Mouse (Mus musculus) adrenal gland (tissue): ENCODE results near the gene Prss50.

Source experiments
- intact Hi-C: fragments of 180-260 bp; cut with DNase I; formaldehyde crosslinking; loops from one replicate; pipeline ENCODE4 v1.15.1; 2025

The Prss50 gene

DNA sequence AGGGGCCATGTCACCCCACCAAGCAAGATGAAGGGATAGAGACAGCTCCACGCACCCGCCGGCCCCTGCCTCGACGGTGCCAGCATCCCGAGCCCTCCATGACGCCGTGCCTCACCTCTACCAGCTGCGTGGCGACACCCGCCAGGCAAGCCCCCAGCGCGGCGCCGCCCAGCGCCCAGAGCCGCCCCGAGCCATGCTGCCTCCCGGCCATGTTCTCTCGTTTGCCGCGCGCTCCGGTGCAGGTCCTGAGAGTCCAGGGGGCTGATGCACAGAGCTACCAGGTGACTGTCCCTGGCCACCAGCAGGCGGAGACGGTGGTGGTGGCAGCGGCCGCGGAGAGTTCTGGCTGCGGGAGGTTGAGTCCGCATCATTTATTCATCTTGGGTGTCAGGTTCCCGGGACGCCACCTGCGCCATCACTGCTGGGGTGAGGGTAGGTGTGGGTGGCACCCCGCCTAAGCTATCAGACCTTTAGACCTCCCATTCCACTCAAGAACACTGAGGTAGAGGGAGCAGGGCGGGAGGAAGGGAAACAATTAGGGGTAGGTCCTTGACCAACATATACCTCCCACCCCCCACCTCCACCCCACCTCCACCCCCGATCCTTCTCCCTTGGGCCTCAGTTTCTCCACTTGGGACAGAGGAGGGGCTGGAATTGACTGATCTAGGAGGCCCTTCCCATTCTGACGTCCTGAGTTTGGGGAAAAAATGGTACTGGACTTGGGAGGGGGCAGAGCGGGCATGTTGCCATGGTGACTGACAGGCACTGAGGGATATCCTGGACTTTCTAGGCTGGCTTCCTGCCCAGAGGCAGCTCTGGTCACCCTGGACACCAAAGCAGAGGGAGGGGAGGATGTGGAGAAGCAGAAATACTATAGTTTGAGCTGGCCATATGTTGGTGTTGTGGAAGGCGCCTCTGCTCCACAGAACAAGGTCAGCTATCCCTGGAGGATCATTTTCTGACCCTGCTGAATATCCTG, 16.2 kb downstream of the Prss50 start:
- intact Hi-C loops, result loop anchor here (5.0 kb wide), 3 partner anchors 92 to 237 kb away; no protein-coding TSS in a partner anchor

DNA sequence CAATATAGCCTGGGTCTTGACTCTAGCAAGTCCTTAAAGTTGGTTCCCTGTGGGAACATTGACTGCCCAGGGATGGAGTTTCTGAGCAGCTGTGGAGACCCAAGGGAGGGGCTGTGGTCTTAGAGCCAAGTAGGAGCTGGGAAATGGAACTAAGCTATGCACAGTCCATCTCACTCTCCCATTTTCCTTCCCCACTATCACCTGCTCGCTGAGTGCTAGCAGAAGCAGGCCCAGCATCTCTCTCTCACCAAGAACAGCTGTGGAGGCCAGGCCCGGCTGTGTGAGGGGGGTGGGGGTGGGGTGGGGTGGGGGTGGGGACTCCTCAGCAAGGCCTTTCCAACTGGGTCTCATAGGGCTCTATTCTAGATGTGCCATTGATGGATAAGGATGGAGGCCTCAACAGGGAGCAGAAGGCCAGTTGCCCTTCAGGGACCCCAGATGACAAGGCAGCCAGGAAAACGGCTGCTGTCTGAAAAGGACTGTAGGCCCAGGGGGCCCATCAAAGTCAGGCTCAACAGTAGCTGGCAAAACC, 17.0 kb downstream of the Prss50 start:
- intact Hi-C loops, result loop anchor here (5.0 kb wide), 3 partner anchors 92 to 237 kb away; no protein-coding TSS in a partner anchor

DNA sequence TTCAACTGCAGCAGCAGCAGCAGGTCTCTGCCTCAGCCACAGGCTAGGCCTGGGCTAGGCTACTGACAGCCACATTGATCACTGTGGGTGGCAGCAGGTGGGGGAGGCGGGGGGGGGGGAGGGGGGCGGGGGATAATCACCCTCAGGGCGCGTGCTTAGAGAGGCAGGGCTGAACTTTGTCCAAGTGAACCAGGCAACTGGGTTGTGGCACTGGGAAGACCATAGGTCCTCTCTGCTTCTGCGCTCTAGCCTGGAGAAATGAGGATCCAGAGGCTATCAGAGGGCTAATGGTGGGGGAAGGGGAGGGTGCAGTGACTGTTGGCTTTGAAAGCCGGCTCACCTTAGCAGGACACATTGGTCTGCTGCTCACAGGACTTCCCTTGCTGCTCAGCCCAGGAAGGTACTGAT, 17.5 kb downstream of the Prss50 start:
- intact Hi-C loops, result no loop called here

DNA sequence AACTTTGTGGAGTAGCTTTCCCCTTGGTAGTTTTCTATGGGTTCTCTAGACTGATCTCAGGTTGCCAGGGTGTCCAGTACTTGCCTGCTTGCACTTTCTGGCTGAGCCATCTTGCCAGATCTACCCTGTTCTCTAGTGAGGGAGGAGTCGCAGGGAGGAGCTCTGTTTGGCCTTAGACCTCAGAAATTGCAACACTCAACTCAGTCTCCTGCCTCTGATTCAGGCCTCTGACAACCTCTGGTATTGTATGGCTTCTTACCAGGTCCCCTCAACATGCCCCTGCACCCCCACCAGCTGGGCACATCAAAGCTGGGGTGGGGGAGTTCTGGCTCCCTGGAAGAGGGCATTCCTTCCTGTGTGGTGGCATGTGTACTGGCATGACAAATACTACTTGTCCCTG, 19.6 kb downstream of the Prss50 start:
- intact Hi-C loops, result no loop called here

DNA sequence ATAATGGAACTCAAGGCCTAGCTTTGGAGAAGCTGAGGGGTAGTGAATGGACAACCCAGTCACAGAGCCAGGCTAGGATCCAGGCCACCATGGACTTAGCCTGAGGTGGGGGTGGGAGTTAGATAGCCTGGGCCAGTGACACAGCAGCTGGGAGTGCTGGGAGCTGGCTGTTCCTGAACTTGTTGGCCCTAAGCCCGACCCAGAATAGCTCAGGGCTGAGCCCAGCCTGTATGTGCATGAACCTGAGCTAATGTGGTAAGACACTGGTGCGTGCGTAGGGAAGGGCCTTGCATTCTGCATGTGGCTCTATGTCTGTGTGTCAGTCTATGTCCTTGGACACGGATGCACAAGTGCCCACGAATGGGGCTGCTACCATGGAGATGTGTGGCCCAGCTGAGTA, 20.1 kb downstream of the Prss50 start:
- intact Hi-C loops, result no loop called here

DNA sequence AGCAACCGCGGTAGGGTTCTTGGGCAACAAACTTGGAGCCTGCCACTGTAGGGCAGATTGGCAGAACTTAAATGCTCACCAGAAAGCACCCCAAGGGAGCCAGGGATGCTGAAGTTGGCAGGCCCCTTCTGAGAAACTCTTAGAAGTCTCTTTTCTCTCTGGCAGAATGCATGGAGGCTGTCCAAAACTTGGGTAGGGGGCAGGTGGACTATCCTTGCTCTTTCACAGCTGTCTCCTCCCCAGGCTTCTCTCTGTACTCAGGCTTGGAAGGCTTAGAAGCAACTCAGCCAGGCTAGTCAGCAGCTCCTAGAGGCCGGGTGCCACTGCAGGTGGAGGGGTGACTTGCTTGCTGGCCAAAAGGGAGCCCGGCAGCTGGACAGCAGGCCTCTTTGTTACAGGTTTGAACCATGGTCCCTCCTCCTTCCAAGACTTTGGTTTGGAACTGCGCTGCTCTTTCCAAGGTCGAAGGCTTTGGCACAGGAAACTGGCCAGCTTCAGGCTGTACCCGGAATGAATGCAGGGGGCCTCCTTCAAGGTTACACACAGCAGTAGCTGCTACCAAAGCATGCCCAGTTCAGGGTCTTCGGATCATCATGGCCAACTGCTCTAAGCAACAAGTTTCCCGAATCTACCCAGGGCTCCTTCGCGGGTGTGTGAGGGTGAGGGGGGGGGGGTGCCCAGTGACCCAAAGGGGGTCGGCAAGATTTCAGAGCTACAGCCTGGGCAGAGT, 21.6 kb downstream of the Prss50 start, which contains the start of gene Als2cl:
Gene Als2cl, plus strand, starts transcription at position 680 of the 730 bp plus-strand sequence.
- intact Hi-C loops, result no loop called here

DNA sequence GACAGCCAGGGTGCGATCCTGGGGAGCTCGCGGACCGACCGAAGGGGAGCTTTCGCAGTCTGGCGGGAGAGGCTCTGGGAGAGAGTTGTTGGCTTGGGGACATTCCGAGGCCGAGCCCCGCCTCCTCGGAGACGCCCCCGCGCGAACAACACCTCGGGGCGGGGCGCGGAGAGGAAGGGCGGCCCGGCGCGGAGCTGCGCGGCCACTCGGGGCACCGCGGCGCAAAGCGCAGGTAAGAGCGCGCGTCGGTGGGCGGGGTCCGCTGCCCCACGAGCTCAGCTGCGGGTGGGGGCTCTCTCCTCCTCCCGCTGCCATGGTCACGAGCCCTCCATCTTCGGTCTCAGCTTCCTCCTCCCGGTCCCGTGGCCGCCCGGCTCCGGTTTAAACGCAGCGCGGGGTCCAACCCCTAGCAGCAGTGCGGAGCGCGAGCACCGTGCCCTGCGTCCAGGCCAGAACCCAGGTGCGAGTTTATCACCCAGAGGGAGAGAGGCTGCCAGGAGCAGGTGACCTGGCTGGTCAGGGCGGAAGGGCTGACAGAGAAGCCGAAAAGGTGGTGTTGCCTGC, 22.3 kb downstream of the Prss50 start, which contains the start of gene Tmie:
Gene Tmie, minus strand, starts transcription at position 116 of the 564 bp plus-strand sequence.
- intact Hi-C loops, result no loop called here

DNA sequence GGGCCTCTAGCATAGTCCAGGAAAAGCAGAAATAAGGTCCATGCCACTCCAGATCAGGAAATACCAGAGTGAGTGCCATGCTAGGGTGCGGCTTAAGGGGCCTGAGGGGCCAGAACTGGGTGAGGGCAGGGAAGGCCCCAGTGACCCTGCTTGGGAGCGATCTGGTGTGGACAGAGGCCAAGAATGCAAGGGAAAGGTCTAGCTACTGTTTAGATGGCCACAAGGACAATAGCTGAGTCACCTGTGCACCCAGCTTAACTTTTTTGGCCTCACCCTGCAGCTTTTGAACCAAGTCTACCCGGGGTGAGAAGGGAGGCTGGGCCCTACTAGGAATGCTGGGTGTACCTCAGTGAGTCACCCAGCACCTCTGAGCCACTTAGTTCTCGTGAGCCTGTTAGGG, 23.0 kb downstream of the Prss50 start:
- intact Hi-C loops, result no loop called here

DNA sequence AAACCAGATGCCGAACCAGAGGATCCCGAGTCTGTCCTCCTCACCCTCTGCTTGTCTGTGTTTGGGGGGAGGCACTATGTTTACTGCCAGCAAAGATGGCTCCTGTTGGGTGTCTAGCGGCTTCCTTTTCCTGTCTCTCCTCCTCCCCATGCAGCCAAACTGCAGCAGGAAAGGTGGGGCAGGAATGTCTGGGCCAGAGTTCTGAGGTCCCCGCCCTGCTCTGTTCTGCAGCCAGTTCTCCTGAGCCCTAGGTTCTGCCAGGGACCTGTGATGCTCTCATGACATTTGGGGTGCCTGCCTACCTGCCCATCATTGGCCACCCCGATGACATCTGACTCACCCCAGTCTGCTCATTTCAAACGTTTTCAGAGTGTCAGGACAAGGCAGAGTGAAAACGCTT, 24.2 kb downstream of the Prss50 start:
- intact Hi-C loops, result no loop called here

DNA sequence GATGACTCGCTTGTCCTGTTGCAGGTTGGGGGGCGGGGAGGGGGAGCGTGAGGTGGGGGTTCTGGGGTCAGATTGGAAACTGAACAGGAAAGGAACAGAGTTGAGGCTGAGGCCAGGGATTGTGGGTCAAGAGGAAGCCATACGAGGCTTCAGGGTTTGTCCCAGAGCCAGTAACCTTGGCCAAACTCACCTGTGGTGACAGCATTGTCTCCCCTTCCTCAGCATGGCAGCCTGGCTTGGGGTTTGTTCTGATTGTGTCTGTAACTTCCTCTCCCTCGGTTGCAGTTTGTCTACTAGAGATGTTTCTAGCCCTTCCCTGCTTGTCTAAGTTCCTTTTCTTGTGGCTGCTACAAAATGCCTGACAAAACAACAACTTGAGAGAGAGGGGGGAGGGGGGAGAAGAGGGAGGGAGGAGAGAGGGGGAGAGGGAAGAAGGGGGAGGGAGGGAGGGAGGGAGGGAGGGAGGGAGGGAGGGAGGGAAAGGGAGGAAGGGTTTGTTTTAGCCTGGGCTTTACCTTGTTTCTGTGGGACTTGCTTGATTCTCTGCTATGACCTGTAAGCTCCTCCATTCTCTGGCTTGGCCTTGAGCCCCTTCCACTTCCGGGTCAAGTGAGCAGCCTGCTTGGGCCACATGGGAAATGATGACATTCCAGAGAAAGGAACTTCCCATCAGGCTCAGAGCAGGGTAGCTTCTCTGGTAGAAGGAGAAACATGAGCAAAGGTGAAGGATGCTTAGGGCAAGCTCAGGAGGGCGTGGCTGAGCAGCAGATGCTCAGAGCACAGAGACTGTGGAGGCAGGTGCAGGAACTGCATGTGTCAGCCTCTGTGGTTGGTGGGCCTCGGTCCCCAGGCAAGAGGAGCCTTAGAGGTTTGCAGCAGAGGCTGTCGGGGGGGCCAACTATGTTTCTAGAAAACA, 29.9 kb downstream of the Prss50 start:
- intact Hi-C loops, result no loop called here

DNA sequence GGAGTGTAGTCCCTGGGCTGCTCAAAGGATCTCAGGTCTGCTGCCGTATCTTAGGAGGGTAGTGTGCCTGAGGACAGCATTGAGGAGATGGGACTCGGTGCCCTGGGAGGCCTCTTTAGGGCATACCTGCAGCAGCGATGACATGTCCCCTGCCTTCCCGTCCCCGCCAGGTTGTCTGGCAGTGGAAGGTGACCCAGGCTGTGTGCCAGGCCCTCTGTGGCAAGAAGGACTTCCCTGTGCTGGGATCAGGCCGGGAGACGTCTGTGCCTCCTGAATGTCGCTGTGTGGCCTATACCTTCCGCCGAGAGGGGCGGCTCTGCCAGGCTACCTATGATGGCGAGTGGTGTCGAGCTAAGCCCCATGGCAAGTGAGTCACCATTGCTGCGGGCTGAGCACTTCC, 31.2 kb downstream of the Prss50 start:
- intact Hi-C loops, result no loop called here

DNA sequence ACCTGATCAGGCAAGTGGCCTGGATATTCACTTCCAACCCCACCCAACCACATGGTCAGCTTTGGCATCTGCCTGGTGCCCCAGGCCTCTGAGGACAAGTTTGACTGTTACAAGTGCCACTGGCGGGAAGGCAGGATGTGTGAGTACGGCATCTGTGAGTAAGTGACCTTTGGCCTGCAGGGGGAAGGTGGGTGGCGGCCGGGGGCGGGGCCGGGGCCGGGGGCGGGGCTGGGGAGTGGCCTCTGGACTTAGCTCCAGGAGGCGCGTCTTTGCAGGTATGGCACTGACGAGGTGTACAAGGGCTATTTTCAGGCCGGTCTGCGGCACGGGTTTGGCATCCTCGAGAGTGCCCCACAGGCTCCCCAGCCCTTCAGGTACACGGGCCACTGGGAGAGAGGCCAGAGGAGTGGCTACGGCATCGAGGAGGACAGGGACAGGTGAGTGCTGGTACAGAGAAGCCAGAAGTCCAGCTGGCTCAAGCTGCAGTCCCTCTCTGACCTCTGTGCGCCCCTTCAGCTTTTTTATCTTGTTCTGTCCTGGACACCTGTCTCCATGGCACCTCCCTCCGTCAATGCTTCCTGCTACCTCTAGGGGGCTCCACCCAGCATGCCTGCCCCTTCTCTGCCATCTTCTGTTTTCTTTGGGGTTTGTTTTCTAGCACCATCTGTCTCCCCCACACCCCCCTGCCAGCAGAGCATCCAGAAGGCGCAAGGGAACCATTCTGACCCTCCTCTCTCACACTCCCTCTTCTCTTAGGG, 32.4 kb downstream of the Prss50 start:
- intact Hi-C loops, result no loop called here

DNA sequence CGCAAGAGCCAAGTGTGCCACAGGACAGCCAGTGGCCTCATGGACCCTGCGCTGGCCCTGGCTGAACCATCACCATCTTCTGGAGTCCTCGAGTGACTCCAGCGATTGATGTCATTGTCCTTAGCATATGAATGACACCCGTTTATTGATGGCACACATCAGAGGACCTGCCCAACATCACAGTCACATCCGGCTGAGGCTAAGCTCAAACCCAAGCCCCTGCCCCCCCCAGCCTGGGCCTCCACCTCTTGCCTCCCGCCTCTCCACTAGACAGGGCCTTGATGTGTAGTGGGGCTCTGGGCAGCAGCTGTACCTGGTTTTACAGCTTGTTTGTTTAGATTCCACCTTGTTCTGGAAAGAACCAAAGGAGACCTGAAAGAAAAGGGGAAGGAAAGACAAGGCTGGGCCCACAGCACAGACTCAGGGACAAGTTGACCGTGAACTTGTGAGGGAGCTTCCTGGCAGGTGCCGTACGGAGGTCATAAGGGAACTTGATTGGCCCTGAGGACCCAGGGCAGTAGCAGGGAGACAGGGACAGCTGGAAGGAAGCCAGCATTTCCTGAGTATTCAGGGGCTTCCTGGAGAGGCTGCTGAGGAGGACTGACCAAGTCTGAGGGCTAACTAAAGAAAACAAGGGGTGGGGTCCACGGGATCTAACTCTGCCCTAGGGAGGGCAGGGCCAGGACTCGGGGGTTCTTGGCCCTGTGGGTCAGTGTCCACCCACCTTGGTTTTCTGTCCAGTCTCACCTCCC, 33.5 kb downstream of the Prss50 start:
- intact Hi-C loops, result no loop called here

DNA sequence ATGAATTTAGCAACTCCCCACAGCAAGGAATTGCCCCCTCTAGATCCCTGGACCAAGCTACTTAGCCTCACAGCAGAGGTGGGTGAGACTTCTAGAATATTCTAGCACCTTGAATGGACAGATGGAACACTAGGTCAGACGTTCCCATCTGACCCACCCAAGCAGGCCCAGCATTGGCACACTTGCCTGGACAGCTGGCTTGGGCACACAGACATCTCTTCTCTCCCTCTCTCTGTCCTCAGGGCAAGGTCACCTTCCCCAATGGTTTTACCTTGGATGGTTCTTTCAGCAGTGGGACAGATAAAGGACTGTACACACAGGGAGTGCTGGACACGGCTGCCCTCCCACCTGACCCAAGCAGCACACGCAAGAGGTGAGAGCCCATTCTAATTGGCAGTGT, 34.8 kb downstream of the Prss50 start:
- intact Hi-C loops, result no loop called here

DNA sequence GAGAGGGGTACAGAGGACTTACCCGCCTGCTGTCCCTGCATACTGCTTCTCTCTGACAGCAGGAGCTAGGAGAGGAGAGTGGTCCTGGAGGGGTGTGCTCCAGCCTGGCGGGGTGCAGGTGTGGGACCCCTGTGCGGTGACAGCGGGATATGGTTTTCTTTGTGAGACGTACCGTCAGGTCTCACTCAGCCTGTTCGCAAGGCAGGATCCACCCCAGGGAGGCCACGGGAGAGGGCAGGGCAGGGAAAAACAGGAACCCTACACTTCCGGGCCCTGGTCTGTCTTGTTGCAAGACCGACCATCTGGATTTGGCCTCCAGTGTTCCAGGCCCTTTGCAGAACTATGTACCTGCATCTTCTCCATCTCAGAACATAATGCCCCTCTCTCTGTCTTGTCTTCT, 35.7 kb downstream of the Prss50 start:
- intact Hi-C loops, result no loop called here

DNA sequence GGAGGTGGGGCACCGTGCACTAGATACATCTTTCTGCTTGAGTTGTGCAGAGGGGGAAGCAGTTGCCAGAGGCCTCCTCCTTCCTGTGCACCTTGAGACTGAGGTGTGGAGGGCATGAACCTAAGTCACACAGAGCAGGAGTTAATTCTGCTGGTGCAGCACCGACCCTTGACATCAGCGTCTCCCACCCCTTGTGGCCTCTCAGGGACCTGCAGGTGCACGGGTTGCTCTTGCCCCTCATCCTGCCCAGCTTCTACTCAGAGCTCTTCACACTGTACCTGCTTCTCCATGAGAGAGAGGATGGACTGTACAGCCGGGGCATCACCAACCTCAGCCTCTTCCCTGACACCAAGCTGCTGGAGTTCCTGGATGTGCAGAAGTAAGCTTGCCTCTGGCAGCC, 37.7 kb downstream of the Prss50 start:
- intact Hi-C loops, result no loop called here

DNA sequence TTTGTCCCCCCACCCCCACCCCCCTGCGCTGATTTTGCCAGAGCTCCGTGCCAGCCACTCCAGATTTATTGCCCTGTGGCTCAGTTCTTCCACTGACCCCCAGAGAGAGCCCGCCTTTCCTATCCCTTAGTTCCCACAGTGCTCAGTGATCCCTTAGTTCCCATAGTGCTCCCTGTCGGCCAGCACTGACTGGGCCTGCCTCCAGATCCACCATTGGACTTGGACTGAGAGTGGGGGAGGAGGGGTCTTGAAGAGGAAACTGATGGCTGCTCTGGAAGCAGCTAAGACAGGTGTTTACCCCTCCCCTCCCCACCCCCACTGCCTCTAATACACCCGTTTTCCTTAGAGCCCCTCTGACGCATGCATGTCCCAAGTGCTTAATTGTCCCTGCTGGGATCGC, 38.2 kb downstream of the Prss50 start:
- intact Hi-C loops, result no loop called here

DNA sequence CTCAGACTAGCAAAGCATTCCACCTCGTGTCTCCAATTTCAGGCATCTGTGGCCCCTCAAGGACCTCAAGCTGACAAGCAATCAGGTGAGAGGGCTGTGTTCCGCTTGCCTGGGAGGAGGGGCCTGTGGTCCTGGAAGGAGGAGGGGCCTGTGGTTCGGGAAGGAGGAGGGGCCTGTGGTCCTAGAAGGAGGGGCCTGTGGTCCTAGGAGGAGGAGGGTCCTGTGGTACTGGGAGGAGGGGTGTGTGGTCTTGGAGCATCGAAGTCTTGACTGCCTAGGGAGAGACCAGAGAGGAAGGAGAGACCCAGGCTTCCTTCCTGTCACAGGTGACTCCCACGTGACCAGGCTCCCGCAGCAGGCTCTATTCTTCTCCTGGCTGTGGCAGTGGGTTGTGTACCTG, 38.8 kb downstream of the Prss50 start:
- intact Hi-C loops, result no loop called here

DNA sequence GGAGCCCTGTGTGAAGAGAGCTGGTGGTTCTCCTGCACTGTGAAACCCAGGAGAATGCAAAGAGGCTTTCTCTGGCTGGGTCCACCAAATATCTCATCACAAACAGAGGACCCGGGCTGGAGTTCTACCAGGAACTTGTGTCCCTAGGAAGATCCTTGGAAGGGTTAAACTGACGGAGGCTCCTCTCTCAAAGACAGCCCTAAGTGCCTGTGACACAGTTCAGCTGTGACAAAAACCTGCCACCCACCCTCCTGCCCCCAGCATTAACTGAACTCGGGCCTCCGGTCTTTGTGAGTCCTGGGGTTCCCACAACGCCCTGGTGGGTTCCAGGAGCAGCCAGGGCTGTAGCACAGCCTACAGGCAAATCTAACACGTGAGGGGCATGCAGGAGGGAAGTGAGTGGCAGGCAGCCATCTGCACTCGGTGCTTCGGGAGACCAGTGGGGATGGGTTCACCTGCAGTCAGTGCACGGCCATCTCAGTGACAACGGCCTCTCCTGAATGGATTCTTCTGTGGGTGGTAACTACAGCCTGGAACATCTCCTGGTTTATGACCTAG, 41.8 kb downstream of the Prss50 start:
- intact Hi-C loops, result no loop called here
